Mouse (Mus musculus) forebrain, embryonic 11.5 days (tissue): Measurements from ENCODE around the gene Trim47. TPM values are rescaled to one million over a fixed set of nuclear protein-coding genes. Genes with fewer than 3 reads are reported as not detected.

ENCODE experiments used
- ATAC-seq: fragments of 200-750 bp; cut with Nextera tagmentation; replicated peaks from 2 replicates; pipeline ENCODE4 v1.8.0; 2017; ENCODE audit warnings: moderate TSS enrichment; ENCODE audit not compliant: low FRiP score
- DNase-seq: peaks from one replicate; pipeline ENCODE4 v3.0.0-alpha.2; 2017; ENCODE audit warnings: low spot score
- H3K27ac ChIP-seq: fragments of 300-500 bp; sonication (generic); 2 replicates; pipeline ENCODE4 v1.5.1; 2014; ENCODE audit warnings: low read depth, low read length
- H3K27me3 ChIP-seq: fragments of 300-500 bp; sonication (generic); 2 replicates; pipeline ENCODE4 v1.6.1; 2014; ENCODE audit warnings: mild to moderate bottlenecking, low read length, mixed read lengths; ENCODE audit not compliant: control insufficient read depth, insufficient read depth
- H3K36me3 ChIP-seq: fragments of 300-500 bp; sonication (generic); 2 replicates; pipeline ENCODE4 v1.6.1; 2014; ENCODE audit warnings: mild to moderate bottlenecking, low read length, moderate library complexity, mixed read lengths; ENCODE audit not compliant: control insufficient read depth, insufficient read depth
- H3K4me1 ChIP-seq: fragments of 300-500 bp; sonication (generic); replicated peaks from 2 replicates; pipeline ENCODE4 v1.6.1; 2014; ENCODE audit warnings: low read length, mixed read lengths; ENCODE audit not compliant: control insufficient read depth, insufficient read depth
- H3K4me2 ChIP-seq: fragments of 300-500 bp; sonication (generic); 2 replicates; pipeline ENCODE4 v1.6.1; 2014; ENCODE audit warnings: low read depth, mild to moderate bottlenecking, low read length, moderate library complexity, mixed read lengths; ENCODE audit not compliant: severe bottlenecking
- H3K4me3 ChIP-seq: fragments of 300-500 bp; sonication (generic); 2 replicates; pipeline ENCODE4 v1.5.1; 2014; ENCODE audit warnings: low read depth, low read length
- H3K9ac ChIP-seq: fragments of 300-500 bp; sonication (generic); 2 replicates; pipeline ENCODE4 v1.6.1; 2014; ENCODE audit warnings: low read length
- H3K9me3 ChIP-seq: fragments of 300-500 bp; sonication (generic); 2 replicates; pipeline ENCODE4 v1.6.1; 2016; ENCODE audit warnings: low read length, mixed read lengths; ENCODE audit not compliant: control insufficient read depth
- WGBS: fragments of 180-500 bp; shearing (Covaris S2); extraction: QIAGEN DNeasy Blood & Tissue Kit; methylation state at CpG from one replicate; pipeline ENCODE4 v1.1.7; 2014; 5-methylcytosine and 5-hydroxymethylcytosine counted together
- polyA plus RNA-seq: library from polyadenylated mRNA; unstranded; fragments of >200 nt; fragmentation: Nextera tagmentation; extraction: Ambion mirVana; gene quantifications from 2 replicates; pipeline ENCODE4 v1.2.1, GENCODE M21; 2014

Gene Trim47
- polyA plus RNA-seq, 1 experiment from 2014 or later, result 3.4 TPM

GRCm38 (mm10) chr11:116074436-116074991 lies 52.5 kb downstream of the Trim47 start:
- ATAC-seq, result no peak
- Histone ChIP-seq H3K4me2 (no peak overlapping the region), H3K27ac (no peak overlapping the region)

GRCm38 (mm10) chr11:116072608-116073007 lies 54.4 kb downstream of the Trim47 start:
- DNase-seq (no peak), ATAC-seq (no peak)
- Histone ChIP-seq H3K27ac (no peak overlapping the region), H3K9me3 (no peaks in the 10 kb centered on the region), H3K4me3 (no peak overlapping the region), H3K27me3 (no peaks in the 10 kb centered on the region), H3K4me2 (no peak overlapping the region), H3K9ac (no peak overlapping the region), H3K36me3 (no peaks in the 10 kb centered on the region), H3K4me1 (no peaks in the 10 kb centered on the region)
- WGBS, result 85% methylated on average over 3 of the region's 3 CpGs

More at GRCm38 (mm10) chr11:116074436-116074991, 52.5 kb downstream of the Trim47 start:
- Histone ChIP-seq H3K36me3 (no peaks in the 10 kb centered on the region; the same call in 1 of the 2 replicates), H3K9me3 (no peaks in the 10 kb centered on the region), H3K4me1 (peaks cover 8% of the 10 kb centered on the region), H3K4me3 (no peak overlapping the region), H3K27me3 (no peaks in the 10 kb centered on the region), H3K9ac (no peak overlapping the region)
- no peak for DNase-seq
- WGBS, result 62% methylated on average over 7 of the region's 7 CpGs

- Histone ChIP-seq H3K4me3 (no peak overlapping the region), H3K27me3 (no peaks in the 10 kb centered on the region), H3K36me3 (no peaks in the 10 kb centered on the region), H3K4me1 (no peaks in the 10 kb centered on the region), H3K27ac (no peak overlapping the region), H3K9me3 (no peaks in the 10 kb centered on the region), H3K9ac (no peak overlapping the region), H3K4me2 (no peak overlapping the region)
- 68% methylated on average over 5 of the region's 5 CpGs for WGBS
- no peak for DNase-seq
- no peak for ATAC-seq
Measured at GRCm38 (mm10) chr11:116071510-116071909, 55.5 kb downstream of the Trim47 start.

GRCm38 (mm10) chr11:116065345-116065744 lies 61.7 kb downstream of the Trim47 start:
- Histone ChIP-seq H3K27ac (no peak overlapping the region), H3K4me1 (no peaks in the 10 kb centered on the region), H3K9me3 (no peaks in the 10 kb centered on the region), H3K36me3 (no peaks in the 10 kb centered on the region; the same call in 1 of the 2 replicates), H3K27me3 (no peaks in the 10 kb centered on the region), H3K9ac (no peak overlapping the region), H3K4me3 (no peak overlapping the region), H3K4me2 (no peak overlapping the region)
- DNase-seq (no peak), ATAC-seq (no peak)
- WGBS, result 90% methylated on average over 12 of the region's 12 CpGs

GRCm38 (mm10) chr11:116064187-116064867 lies 62.7 kb downstream of the Trim47 start:
- no peaks in the 10 kb centered on the region for H3K4me1 ChIP-seq
- no peaks in the 10 kb centered on the region for H3K9me3 ChIP-seq
- H3K27ac ChIP-seq, result no peak overlapping the region
- WGBS, result 67% methylated on average over 23 of the region's 23 CpGs
- no peak overlapping the region for H3K4me3 ChIP-seq
- H3K36me3 ChIP-seq, result no peaks in the 10 kb centered on the region; the same call in 1 of the 2 replicates
- H3K27me3 ChIP-seq, result no peaks in the 10 kb centered on the region
- no peak for ATAC-seq
- no peak overlapping the region for H3K4me2 ChIP-seq
- H3K9ac ChIP-seq, result no peak overlapping the region
- no peak for DNase-seq

GRCm38 (mm10) chr11:116063562-116063961 lies 63.4 kb downstream of the Trim47 start:
- 69% methylated on average over 13 of the region's 13 CpGs for WGBS
- no peak for ATAC-seq
- H3K4me3 ChIP-seq, result no peak overlapping the region

GRCm38 (mm10) chr11:116062521-116062920 lies 64.5 kb downstream of the Trim47 start:
- no peak for ATAC-seq
- Histone ChIP-seq H3K27me3 (no peaks in the 10 kb centered on the region), H3K9ac (no peak overlapping the region), H3K9me3 (no peaks in the 10 kb centered on the region), H3K27ac (no peak overlapping the region), H3K4me1 (no peaks in the 10 kb centered on the region), H3K4me3 (no peak overlapping the region), H3K36me3 (peaks cover 7% of the 10 kb centered on the region; the same call in 1 of the 2 replicates), H3K4me2 (no peak overlapping the region)
- 56% methylated on average over 8 of the region's 8 CpGs for WGBS
- no peak for DNase-seq

More at GRCm38 (mm10) chr11:116063562-116063961, 63.4 kb downstream of the Trim47 start:
- Histone ChIP-seq H3K27me3 (no peaks in the 10 kb centered on the region), H3K36me3 (no peaks in the 10 kb centered on the region; the same call in 1 of the 2 replicates), H3K9ac (no peak overlapping the region), H3K9me3 (no peaks in the 10 kb centered on the region), H3K4me1 (no peaks in the 10 kb centered on the region), H3K4me2 (no peak overlapping the region), H3K27ac (no peak overlapping the region)
- DNase-seq, result no peak

- H3K4me1 ChIP-seq, result no peaks in the 10 kb centered on the region
- no peak for DNase-seq
- no peak overlapping the region for H3K27ac ChIP-seq
- no peak overlapping the region for H3K4me2 ChIP-seq
- ATAC-seq, result no peak
- H3K9ac ChIP-seq, result no peak overlapping the region
- peaks cover 10% of the 10 kb centered on the region; the same call in 1 of the 2 replicates for H3K36me3 ChIP-seq
- 87% methylated on average over 13 of the region's 13 CpGs for WGBS
- H3K27me3 ChIP-seq, result no peaks in the 10 kb centered on the region
- H3K4me3 ChIP-seq, result no peak overlapping the region
- no peaks in the 10 kb centered on the region for H3K9me3 ChIP-seq
Measured at GRCm38 (mm10) chr11:116061641-116062415, 65.2 kb downstream of the Trim47 start.
